Mouse (Mus musculus): ENCODE measurements around the gene Grid1. TPM values are rescaled to one million over a fixed set of nuclear protein-coding genes. Genes with fewer than 3 reads are reported as not detected.

The Grid1 gene
- polyA plus RNA-seq, 1 experiment, result 0.24 TPM

- TF ChIP-seq EP300 (IDR thresholded peaks at IDR 0.05; ENCODE audit: insufficient read depth, low read depth, low read length) (no peak), CTCF (IDR thresholded peaks at IDR 0.05; ENCODE audit: low read depth, low read length) (no peak), POLR2A (IDR thresholded peaks at IDR 0.05; ENCODE audit: insufficient read depth, low read length) (no peak)
- H3K4me3 ChIP-seq (ENCODE audit: low read depth, low read length), result no peak overlapping the region
- H3K9ac ChIP-seq (ENCODE audit: low read depth, poor library complexity, severe bottlenecking), result no peak overlapping the region
- 0 out of 2 replicates have a peak, but pooled peaks cover 6% of the 10 kb centered on the region for H3K9me3 ChIP-seq (replicated peaks; ENCODE audit: control insufficient read depth, insufficient read depth, low read length, poor library complexity, severe bottlenecking)
- no peak overlapping the region for H3K27ac ChIP-seq (ENCODE audit: insufficient read depth, low read length)
- H3K27me3 ChIP-seq (ENCODE audit: control insufficient read depth, insufficient read depth, low read length, poor library complexity, severe bottlenecking), result no peaks in the 10 kb centered on the region
- no peaks in the 10 kb centered on the region for H3K36me3 ChIP-seq (ENCODE audit: control insufficient read depth, insufficient read depth, low read length, poor library complexity, severe bottlenecking)
- no peaks in the 10 kb centered on the region for H3K4me1 ChIP-seq (ENCODE audit: control insufficient read depth, insufficient read depth, low read length)
Observed at GRCm38 (mm10) chr14:34776719-34777385, 43.1 kb upstream of the Grid1 start.

GRCm38 (mm10) chr14:34777810-34778209 is 42.1 kb upstream of the Grid1 start:
- no peak overlapping the region for H3K27ac ChIP-seq (ENCODE audit: insufficient read depth, low read length)
- 0 out of 2 replicates have a peak, but pooled peaks cover 6% of the 10 kb centered on the region for H3K9me3 ChIP-seq (replicated peaks; ENCODE audit: control insufficient read depth, insufficient read depth, low read length, poor library complexity, severe bottlenecking)
- H3K9ac ChIP-seq (ENCODE audit: low read depth, poor library complexity, severe bottlenecking), result no peak overlapping the region
- no peaks in the 10 kb centered on the region for H3K4me1 ChIP-seq (ENCODE audit: control insufficient read depth, insufficient read depth, low read length)
- no peaks in the 10 kb centered on the region for H3K27me3 ChIP-seq (ENCODE audit: control insufficient read depth, insufficient read depth, low read length, poor library complexity, severe bottlenecking)
- no peak overlapping the region for H3K4me3 ChIP-seq (ENCODE audit: low read depth, low read length)
- TF ChIP-seq CTCF (IDR thresholded peaks at IDR 0.05; ENCODE audit: low read depth, low read length), result peak; percentile 90
- no peak for TF ChIP-seq POLR2A (IDR thresholded peaks at IDR 0.05; ENCODE audit: insufficient read depth, low read length)
- no peaks in the 10 kb centered on the region for H3K36me3 ChIP-seq (ENCODE audit: control insufficient read depth, insufficient read depth, low read length, poor library complexity, severe bottlenecking)

- Histone ChIP-seq H3K4me3 (ENCODE audit: low read depth, low read length) (no peak overlapping the region), H3K27ac (ENCODE audit: insufficient read depth, low read length) (no peak overlapping the region), H3K4me1 (ENCODE audit: control insufficient read depth, insufficient read depth, low read length) (no peaks in the 10 kb centered on the region), H3K9me3 (replicated peaks; ENCODE audit: control insufficient read depth, insufficient read depth, low read length, poor library complexity, severe bottlenecking) (0 out of 2 replicates have a peak, but pooled peaks cover 6% of the 10 kb centered on the region), H3K9ac (ENCODE audit: low read depth, poor library complexity, severe bottlenecking) (no peak overlapping the region), H3K27me3 (ENCODE audit: control insufficient read depth, insufficient read depth, low read length, poor library complexity, severe bottlenecking) (no peaks in the 10 kb centered on the region), H3K36me3 (ENCODE audit: control insufficient read depth, insufficient read depth, low read length, poor library complexity, severe bottlenecking) (no peaks in the 10 kb centered on the region)
- no peak for TF ChIP-seq CTCF (IDR thresholded peaks at IDR 0.05; ENCODE audit: low read depth, low read length)
- no peak for TF ChIP-seq POLR2A (IDR thresholded peaks at IDR 0.05; ENCODE audit: insufficient read depth, low read length)
- TF ChIP-seq EP300 (IDR thresholded peaks at IDR 0.05; ENCODE audit: insufficient read depth, low read depth, low read length), result no peak
Observed at GRCm38 (mm10) chr14:34778760-34779159, 41.1 kb upstream of the Grid1 start.

GRCm38 (mm10) chr14:34793406-34794037 is 26.4 kb upstream of the Grid1 start:
- no peaks in the 10 kb centered on the region for H3K9me3 ChIP-seq (replicated peaks; ENCODE audit: control insufficient read depth, insufficient read depth, low read length, poor library complexity, severe bottlenecking)
- TF ChIP-seq EP300 (IDR thresholded peaks at IDR 0.05; ENCODE audit: insufficient read depth, low read depth, low read length) (no peak), CTCF (IDR thresholded peaks at IDR 0.05; ENCODE audit: low read depth, low read length) (no peak), POLR2A (IDR thresholded peaks at IDR 0.05; ENCODE audit: insufficient read depth, low read length) (no peak)
- no peaks in the 10 kb centered on the region for H3K4me1 ChIP-seq (ENCODE audit: control insufficient read depth, insufficient read depth, low read length)
- no peak overlapping the region for H3K27ac ChIP-seq (ENCODE audit: insufficient read depth, low read length)
- no peaks in the 10 kb centered on the region for H3K27me3 ChIP-seq (ENCODE audit: control insufficient read depth, insufficient read depth, low read length, poor library complexity, severe bottlenecking)
- H3K9ac ChIP-seq (ENCODE audit: low read depth, poor library complexity, severe bottlenecking), result no peak overlapping the region
- no peaks in the 10 kb centered on the region for H3K36me3 ChIP-seq (ENCODE audit: control insufficient read depth, insufficient read depth, low read length, poor library complexity, severe bottlenecking)
- no peak overlapping the region for H3K4me3 ChIP-seq (ENCODE audit: low read depth, low read length)

- no peak overlapping the region for H3K4me3 ChIP-seq (ENCODE audit: low read depth, low read length)
- H3K36me3 ChIP-seq (ENCODE audit: control insufficient read depth, insufficient read depth, low read length, poor library complexity, severe bottlenecking), result no peaks in the 10 kb centered on the region
- TF ChIP-seq CTCF (IDR thresholded peaks at IDR 0.05; ENCODE audit: low read depth, low read length), result peak; percentile 89
- no peak for TF ChIP-seq POLR2A (IDR thresholded peaks at IDR 0.05; ENCODE audit: insufficient read depth, low read length)
Observed at GRCm38 (mm10) chr14:34810763-34811489, 9.0 kb upstream of the Grid1 start.

GRCm38 (mm10) chr14:34811490-34811808 is 8.5 kb upstream of the Grid1 start:
- no peak overlapping the region for H3K27ac ChIP-seq (ENCODE audit: insufficient read depth, low read length)
- TF ChIP-seq CTCF (IDR thresholded peaks at IDR 0.05; ENCODE audit: low read depth, low read length) (no peak), POLR2A (IDR thresholded peaks at IDR 0.05; ENCODE audit: insufficient read depth, low read length) (no peak), EP300 (IDR thresholded peaks at IDR 0.05; ENCODE audit: insufficient read depth, low read depth, low read length) (no peak)
- H3K9ac ChIP-seq (ENCODE audit: low read depth, poor library complexity, severe bottlenecking), result no peak overlapping the region
- H3K4me3 ChIP-seq (ENCODE audit: low read depth, low read length), result no peak overlapping the region
- H3K9me3 ChIP-seq (replicated peaks; ENCODE audit: control insufficient read depth, insufficient read depth, low read length, poor library complexity, severe bottlenecking), result peaks cover 3% of the 10 kb centered on the region; the same call in 1 of the 2 replicates
- no peaks in the 10 kb centered on the region for H3K27me3 ChIP-seq (ENCODE audit: control insufficient read depth, insufficient read depth, low read length, poor library complexity, severe bottlenecking)
- H3K4me1 ChIP-seq (ENCODE audit: control insufficient read depth, insufficient read depth, low read length), result no peaks in the 10 kb centered on the region
- no peaks in the 10 kb centered on the region for H3K36me3 ChIP-seq (ENCODE audit: control insufficient read depth, insufficient read depth, low read length, poor library complexity, severe bottlenecking)

More at GRCm38 (mm10) chr14:34810763-34811489, 9.0 kb upstream of the Grid1 start:
- no peak overlapping the region for H3K27ac ChIP-seq (ENCODE audit: insufficient read depth, low read length)
- no peak overlapping the region for H3K9ac ChIP-seq (ENCODE audit: low read depth, poor library complexity, severe bottlenecking)
- peaks cover 3% of the 10 kb centered on the region; the same call in 1 of the 2 replicates for H3K9me3 ChIP-seq (replicated peaks; ENCODE audit: control insufficient read depth, insufficient read depth, low read length, poor library complexity, severe bottlenecking)
- no peaks in the 10 kb centered on the region for H3K4me1 ChIP-seq (ENCODE audit: control insufficient read depth, insufficient read depth, low read length)
- no peaks in the 10 kb centered on the region for H3K27me3 ChIP-seq (ENCODE audit: control insufficient read depth, insufficient read depth, low read length, poor library complexity, severe bottlenecking)
